Mouse (Mus musculus): ENCODE data around the gene Gins1. TPM values are rescaled to one million over a fixed set of nuclear protein-coding genes. Genes with fewer than 3 reads are reported as not detected.
A peak's percentile ranks its signal among the peaks of the same experiment; 100 is the strongest.
"Not testable (repeated sequence)": the region's sequence is repeated elsewhere in the genome, so short reads cannot be mapped to it uniquely, and the experiment has no call there.

The Gins1 gene
- polyA plus RNA-seq, 1 experiment from 2014 or later: 30.0 TPM

- H3K36me3 ChIP-seq (ENCODE audit: control insufficient read depth, insufficient read depth, low read length): peaks cover 36% of the 10 kb centered on the region; the same call in 1 of the 2 replicates
- peak; percentile 60; the same call in 1 of the 2 replicates for ATAC-seq (ENCODE audit: low read depth)
- H3K27ac ChIP-seq (replicated peaks; ENCODE audit: low read depth, low read length): no peak overlapping the region
- no peak overlapping the region for H3K4me2 ChIP-seq (ENCODE audit: low read depth, low read length)
- no peaks in the 10 kb centered on the region for H3K4me1 ChIP-seq (ENCODE audit: control insufficient read depth, insufficient read depth, low read length)
- no peak for DNase-seq (ENCODE audit: low spot score)
- H3K9ac ChIP-seq (ENCODE audit: low read depth, low read length): no peak overlapping the region
- no peaks in the 10 kb centered on the region for H3K27me3 ChIP-seq (replicated peaks; ENCODE audit: control insufficient read depth, insufficient read depth, low read length)
- H3K4me3 ChIP-seq (ENCODE audit: low read depth, low read length): no peak overlapping the region
- no peaks in the 10 kb centered on the region for H3K9me3 ChIP-seq (ENCODE audit: control insufficient read depth, low read length)
- 89% methylated on average over 4 of the region's 4 CpGs for WGBS
Measured at GRCm38 (mm10) chr2:150934659-150935058, 29.5 kb downstream of the Gins1 start.

GRCm38 (mm10) chr2:150944017-150944416 is 38.8 kb downstream of the Gins1 start:
- Histone ChIP-seq H3K4me3 (ENCODE audit: low read depth, low read length) (no peak overlapping the region), H3K4me2 (ENCODE audit: low read depth, low read length) (no peak overlapping the region), H3K27me3 (replicated peaks; ENCODE audit: control insufficient read depth, insufficient read depth, low read length) (no peaks in the 10 kb centered on the region), H3K36me3 (ENCODE audit: control insufficient read depth, insufficient read depth, low read length) (peaks cover 16% of the 10 kb centered on the region; the same call in 1 of the 2 replicates), H3K27ac (replicated peaks; ENCODE audit: low read depth, low read length) (no peak overlapping the region), H3K4me1 (ENCODE audit: control insufficient read depth, insufficient read depth, low read length) (no peaks in the 10 kb centered on the region), H3K9me3 (ENCODE audit: control insufficient read depth, low read length) (no peaks in the 10 kb centered on the region), H3K9ac (ENCODE audit: low read depth, low read length) (no peak overlapping the region)
- DNase-seq (ENCODE audit: low spot score): no peak
- ATAC-seq (ENCODE audit: low read depth): no peak
- WGBS: 94% methylated on average over 5 of the region's 5 CpGs

- H3K4me3 ChIP-seq (ENCODE audit: low read depth, low read length); DNase-seq (ENCODE audit: low spot score); H3K27ac ChIP-seq (replicated peaks; ENCODE audit: low read depth, low read length); H3K9ac ChIP-seq (ENCODE audit: low read depth, low read length); ATAC-seq (ENCODE audit: low read depth); H3K4me2 ChIP-seq (ENCODE audit: low read depth, low read length); H3K9me3 ChIP-seq (ENCODE audit: control insufficient read depth, low read length); H3K27me3 ChIP-seq (replicated peaks; ENCODE audit: control insufficient read depth, insufficient read depth, low read length); H3K4me1 ChIP-seq (ENCODE audit: control insufficient read depth, insufficient read depth, low read length): not testable (repeated sequence)
- peaks cover 23% of the 10 kb centered on the region for H3K36me3 ChIP-seq (ENCODE audit: control insufficient read depth, insufficient read depth, low read length)
- 88% methylated on average over 5 of the region's 5 CpGs for WGBS
Measured at GRCm38 (mm10) chr2:150947341-150947740, 42.1 kb downstream of the Gins1 start.

- not testable (repeated sequence) for H3K9ac ChIP-seq (ENCODE audit: low read depth, low read length); ATAC-seq (ENCODE audit: low read depth); H3K4me3 ChIP-seq (ENCODE audit: low read depth, low read length); H3K27me3 ChIP-seq (replicated peaks; ENCODE audit: control insufficient read depth, insufficient read depth, low read length); H3K4me1 ChIP-seq (ENCODE audit: control insufficient read depth, insufficient read depth, low read length); H3K4me2 ChIP-seq (ENCODE audit: low read depth, low read length); H3K27ac ChIP-seq (replicated peaks; ENCODE audit: low read depth, low read length); DNase-seq (ENCODE audit: low spot score); H3K9me3 ChIP-seq (ENCODE audit: control insufficient read depth, low read length)
- H3K36me3 ChIP-seq (ENCODE audit: control insufficient read depth, insufficient read depth, low read length): peaks cover 23% of the 10 kb centered on the region
- 91% methylated on average over 12 of the region's 12 CpGs for WGBS
Measured at GRCm38 (mm10) chr2:150947880-150948611, 42.8 kb downstream of the Gins1 start.

DNA sequence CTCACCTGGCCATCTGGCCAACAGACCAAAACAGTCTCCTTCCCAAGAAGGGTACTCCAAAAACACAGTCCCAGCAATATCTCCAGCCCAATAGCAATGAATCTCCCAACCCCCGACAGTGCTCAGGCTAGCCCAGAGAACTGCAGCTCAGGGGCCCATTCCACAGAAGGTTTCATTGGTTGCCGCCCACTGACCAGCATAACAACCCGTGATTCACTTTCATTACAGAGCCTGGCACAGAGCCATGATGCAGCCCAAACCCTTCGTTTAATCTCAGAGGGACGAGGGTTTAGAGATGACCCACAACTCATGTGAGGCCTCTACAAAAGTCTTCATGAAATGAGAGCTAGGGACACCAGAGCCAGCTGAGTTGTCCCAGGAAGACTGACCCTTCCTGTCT is 43.6 kb downstream of the Gins1 start:
- Histone ChIP-seq H3K4me2 (ENCODE audit: low read depth, low read length) (no peak overlapping the region), H3K4me3 (ENCODE audit: low read depth, low read length) (no peak overlapping the region), H3K27me3 (replicated peaks; ENCODE audit: control insufficient read depth, insufficient read depth, low read length) (no peaks in the 10 kb centered on the region), H3K9me3 (ENCODE audit: control insufficient read depth, low read length) (no peaks in the 10 kb centered on the region), H3K36me3 (ENCODE audit: control insufficient read depth, insufficient read depth, low read length) (peaks cover 23% of the 10 kb centered on the region), H3K27ac (replicated peaks; ENCODE audit: low read depth, low read length) (no peak overlapping the region), H3K9ac (ENCODE audit: low read depth, low read length) (no peak overlapping the region), H3K4me1 (ENCODE audit: control insufficient read depth, insufficient read depth, low read length) (no peaks in the 10 kb centered on the region)
- DNase-seq (ENCODE audit: low spot score): no peak
- no peak for ATAC-seq (ENCODE audit: low read depth)
- 91% methylated on average over 5 of the region's 5 CpGs for WGBS

DNA sequence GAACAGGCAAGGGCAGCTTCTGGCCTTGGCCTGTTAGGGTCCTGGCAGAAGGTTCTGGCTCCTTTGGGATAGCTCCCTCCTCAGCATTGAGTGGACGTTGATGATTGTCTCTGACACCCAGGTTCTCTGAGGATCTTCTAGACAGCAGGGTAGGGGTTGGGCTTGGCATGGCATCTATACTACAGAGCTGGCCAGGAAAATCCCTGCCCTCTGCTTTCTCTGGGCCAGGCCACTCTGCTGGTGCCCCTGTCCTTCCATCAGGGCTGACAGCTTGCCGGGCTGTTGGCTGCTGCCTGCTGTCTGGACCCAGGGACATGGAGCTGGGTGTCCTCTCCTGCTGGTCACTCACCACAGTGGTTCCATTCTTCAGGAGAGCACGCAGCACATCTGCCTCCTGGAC is 44.5 kb downstream of the Gins1 start:
- H3K4me3 ChIP-seq (ENCODE audit: low read depth, low read length): no peak overlapping the region
- H3K27ac ChIP-seq (replicated peaks; ENCODE audit: low read depth, low read length): no peak overlapping the region
- peaks cover 20% of the 10 kb centered on the region for H3K36me3 ChIP-seq (ENCODE audit: control insufficient read depth, insufficient read depth, low read length)
- H3K9me3 ChIP-seq (ENCODE audit: control insufficient read depth, low read length): no peaks in the 10 kb centered on the region
- no peaks in the 10 kb centered on the region for H3K27me3 ChIP-seq (replicated peaks; ENCODE audit: control insufficient read depth, insufficient read depth, low read length)
- no peak overlapping the region for H3K4me2 ChIP-seq (ENCODE audit: low read depth, low read length)
- H3K4me1 ChIP-seq (ENCODE audit: control insufficient read depth, insufficient read depth, low read length): no peaks in the 10 kb centered on the region
- 84% methylated on average over 3 of the region's 3 CpGs for WGBS
- ATAC-seq (ENCODE audit: low read depth) (no peak), DNase-seq (ENCODE audit: low spot score) (no peak)
- H3K9ac ChIP-seq (ENCODE audit: low read depth, low read length): no peak overlapping the region

GRCm38 (mm10) chr2:150950056-150950455 is 44.9 kb downstream of the Gins1 start:
- Histone ChIP-seq H3K27me3 (replicated peaks; ENCODE audit: control insufficient read depth, insufficient read depth, low read length) (no peaks in the 10 kb centered on the region), H3K4me3 (ENCODE audit: low read depth, low read length) (no peak overlapping the region), H3K4me2 (ENCODE audit: low read depth, low read length) (no peak overlapping the region), H3K27ac (replicated peaks; ENCODE audit: low read depth, low read length) (no peak overlapping the region), H3K9ac (ENCODE audit: low read depth, low read length) (no peak overlapping the region), H3K4me1 (ENCODE audit: control insufficient read depth, insufficient read depth, low read length) (no peaks in the 10 kb centered on the region), H3K36me3 (ENCODE audit: control insufficient read depth, insufficient read depth, low read length) (peaks cover 16% of the 10 kb centered on the region; the same call in 1 of the 2 replicates), H3K9me3 (ENCODE audit: control insufficient read depth, low read length) (no peaks in the 10 kb centered on the region)
- DNase-seq (ENCODE audit: low spot score) (no peak), ATAC-seq (ENCODE audit: low read depth) (no peak)
- WGBS: 91% methylated on average over 6 of the region's 6 CpGs

GRCm38 (mm10) chr2:150951201-150951600 is 46.0 kb downstream of the Gins1 start:
- WGBS: 93% methylated on average over 2 of the region's 2 CpGs
- no peak overlapping the region for H3K4me2 ChIP-seq (ENCODE audit: low read depth, low read length)
- ATAC-seq (ENCODE audit: low read depth): no peak
- H3K4me3 ChIP-seq (ENCODE audit: low read depth, low read length): no peak overlapping the region
- no peak for DNase-seq (ENCODE audit: low spot score)
- H3K9me3 ChIP-seq (ENCODE audit: control insufficient read depth, low read length): no peaks in the 10 kb centered on the region
- no peak overlapping the region for H3K27ac ChIP-seq (replicated peaks; ENCODE audit: low read depth, low read length)
- peaks cover 12% of the 10 kb centered on the region; the same call in 1 of the 2 replicates for H3K36me3 ChIP-seq (ENCODE audit: control insufficient read depth, insufficient read depth, low read length)
- no peaks in the 10 kb centered on the region for H3K4me1 ChIP-seq (ENCODE audit: control insufficient read depth, insufficient read depth, low read length)
- no peaks in the 10 kb centered on the region for H3K27me3 ChIP-seq (replicated peaks; ENCODE audit: control insufficient read depth, insufficient read depth, low read length)
- no peak overlapping the region for H3K9ac ChIP-seq (ENCODE audit: low read depth, low read length)

GRCm38 (mm10) chr2:150955859-150956258 is 50.7 kb downstream of the Gins1 start:
- H3K27ac ChIP-seq (replicated peaks; ENCODE audit: low read depth, low read length): no peak overlapping the region
- H3K4me2 ChIP-seq (ENCODE audit: low read depth, low read length): no peak overlapping the region
- no peaks in the 10 kb centered on the region for H3K4me1 ChIP-seq (ENCODE audit: control insufficient read depth, insufficient read depth, low read length)
- ATAC-seq (ENCODE audit: low read depth): 0 out of 2 replicates have a peak, but pooled peaks have one; percentile 22
- WGBS: 58% methylated on average over 1 of the region's 1 CpGs
- no peak overlapping the region for H3K4me3 ChIP-seq (ENCODE audit: low read depth, low read length)
- DNase-seq (ENCODE audit: low spot score): no peak
- H3K36me3 ChIP-seq (ENCODE audit: control insufficient read depth, insufficient read depth, low read length): peaks cover 13% of the 10 kb centered on the region; the same call in 1 of the 2 replicates
- no peak overlapping the region for H3K9ac ChIP-seq (ENCODE audit: low read depth, low read length)
- no peaks in the 10 kb centered on the region for H3K27me3 ChIP-seq (replicated peaks; ENCODE audit: control insufficient read depth, insufficient read depth, low read length)
- H3K9me3 ChIP-seq (ENCODE audit: control insufficient read depth, low read length): no peaks in the 10 kb centered on the region

Data from embryonic facial prominence, embryonic 14.5 days (tissue).